Mouse (Mus musculus) lung, postnatal 14 days (tissue): Measurements from ENCODE around the gene Gm3147.
"Not testable (repeated sequence)": the region's sequence is repeated elsewhere in the genome, so short reads cannot be mapped to it uniquely, and the experiment has no call there.

ENCODE experiments used
- DNase-seq: peaks from one replicate; pipeline ENCODE4 v3.0.0; 2021

Gm3147 gene

GRCm38 (mm10) chr5:94616242-94616641, at the start of gene Gm3147:
TSS of gene Gm3147 (minus strand) at chr5:94616342.
- DNase-seq: not testable (repeated sequence)

- DNase-seq: not testable (repeated sequence)
These were observed 31.9 kb upstream of the Gm3147 start, which contains the start of gene Gm6205 for GRCm38 (mm10) chr5:94648082-94648481. TSS of gene Gm6205 (plus strand) at chr5:94648382.

GRCm38 (mm10) chr5:94623679-94624078, 7.5 kb upstream of the Gm3147 start, which contains the start of gene Gm6509:
TSS of gene Gm6509 (plus strand) at chr5:94623979.
- DNase-seq: not testable (repeated sequence)
